Mouse (Mus musculus) lung, adult 18-20 months (tissue): ENCODE measurements at regions not wholly inside any gene's neighbourhood (a gene's known extent, or its start where the extent isn't known, plus 50 kb on each side); places are given as distances from the start of the nearest gene placed in this dataset.

Experiments used
- DNase-seq, 2 experiments: peaks; one replicate each; pipeline ENCODE4 v3.0.0; 2022; ENCODE audit warnings: mixed read lengths in 2 of 2

- no peak for DNase-seq
These were observed 132.2 kb upstream of the Map3k1 start for GRCm38 (mm10) chr13:111940796-111941513.

GRCm38 (mm10) chr13:111941946-111942345, 133.2 kb upstream of the Map3k1 start:
- no peak for DNase-seq

- no peak for DNase-seq
These were observed 134.7 kb upstream of the Map3k1 start for GRCm38 (mm10) chr13:111943392-111944088.

- no peak for DNase-seq
These were observed 135.3 kb upstream of the Map3k1 start for GRCm38 (mm10) chr13:111944089-111944406.

DNA sequence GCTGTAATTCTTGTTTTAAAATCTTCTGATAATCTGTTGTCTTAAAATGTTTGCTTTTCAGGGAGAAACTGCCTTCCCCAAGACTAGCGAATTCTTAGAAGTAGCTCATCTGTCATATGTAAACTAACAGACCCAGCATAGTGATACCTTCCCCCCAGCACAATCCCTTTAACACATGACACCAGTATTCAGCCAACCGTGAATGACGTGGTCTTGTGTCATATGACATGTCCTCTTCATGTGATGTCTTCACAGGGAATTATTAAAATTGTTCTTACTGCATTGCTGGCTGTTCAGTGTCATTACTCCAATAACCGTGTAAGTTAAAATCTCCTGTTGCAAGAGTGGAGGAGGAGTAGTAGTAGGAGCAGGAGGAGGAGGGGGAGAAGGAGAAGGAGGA, 137.5 kb upstream of the Map3k1 start:
- no peak for DNase-seq

- DNase-seq = no peak
These were observed 138.0 kb upstream of the Map3k1 start for GRCm38 (mm10) chr13:111946811-111947210.

DNA sequence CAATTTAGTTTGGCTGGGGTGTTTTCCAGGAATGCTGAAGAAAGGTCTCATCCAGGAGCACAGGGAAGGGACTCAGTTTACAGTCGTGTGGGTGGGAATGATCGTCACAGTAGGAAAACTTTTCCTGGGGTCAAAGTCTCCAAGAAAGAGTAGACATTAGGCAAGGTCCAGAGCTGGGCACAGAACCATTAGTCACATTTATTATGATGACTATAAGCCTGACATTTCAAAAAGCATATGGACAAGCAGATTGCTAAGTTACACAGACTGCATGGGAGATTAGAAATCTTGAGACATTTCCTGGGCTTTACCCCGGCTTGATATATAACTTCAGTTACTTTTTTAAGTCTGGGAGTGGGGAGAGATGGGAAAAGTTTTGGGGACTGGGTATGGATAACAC, 139.6 kb upstream of the Map3k1 start:
- no peak for DNase-seq

- DNase-seq = no peak
These were observed 141.2 kb upstream of the Map3k1 start for GRCm38 (mm10) chr13:111950042-111950441.

DNA sequence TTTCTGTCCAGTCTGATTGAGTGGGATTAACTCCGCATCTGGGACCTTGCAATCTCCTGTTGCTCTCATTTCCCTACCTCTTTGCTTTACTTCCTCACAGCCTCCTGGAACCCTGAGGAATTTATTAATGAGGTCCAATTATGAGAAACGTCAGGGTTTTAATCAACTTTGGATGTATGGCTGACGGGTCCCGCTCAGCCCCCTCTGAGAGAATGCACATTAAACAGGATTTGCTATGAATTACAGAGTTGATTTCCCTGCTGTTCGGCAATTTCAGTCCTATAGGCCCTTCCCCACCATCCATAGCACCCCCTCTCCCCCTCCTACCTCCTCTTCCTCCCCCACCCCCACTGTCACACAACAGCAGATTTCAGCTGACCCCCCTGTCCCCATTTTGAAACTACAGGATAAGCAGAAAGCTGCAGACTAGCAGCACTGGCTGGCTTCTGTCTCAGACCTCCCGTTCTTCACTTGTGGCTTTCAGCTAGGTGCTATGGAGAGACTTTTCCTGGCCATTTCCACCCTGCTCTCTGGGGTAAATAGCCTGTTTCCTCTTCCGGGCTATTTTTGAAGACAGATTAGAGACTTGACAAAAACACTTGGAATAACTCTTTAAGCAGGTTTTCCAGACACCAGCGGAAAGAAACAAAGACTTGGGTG, 145.2 kb upstream of the Map3k1 start:
- DNase-seq = no peak

DNA sequence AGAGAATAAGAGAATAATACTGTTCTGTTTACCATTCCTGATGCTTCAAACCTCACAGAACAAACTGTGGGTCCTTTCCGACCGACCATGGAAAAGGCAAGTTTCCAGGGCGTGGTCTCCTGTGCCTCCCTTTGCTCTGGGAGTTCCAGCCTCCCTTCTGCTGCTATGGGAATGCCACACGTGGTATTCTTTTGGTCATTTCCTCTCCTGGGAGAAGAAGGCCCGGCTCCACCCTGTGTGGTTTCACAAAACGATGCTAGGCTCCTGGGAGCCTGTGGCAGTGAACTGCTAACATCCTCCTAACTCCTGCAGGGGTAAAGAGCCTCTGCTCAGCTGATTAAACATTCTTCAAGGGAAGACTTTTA, 145.7 kb upstream of the Map3k1 start:
- peak; percentile 28 to 37 for DNase-seq

DNA sequence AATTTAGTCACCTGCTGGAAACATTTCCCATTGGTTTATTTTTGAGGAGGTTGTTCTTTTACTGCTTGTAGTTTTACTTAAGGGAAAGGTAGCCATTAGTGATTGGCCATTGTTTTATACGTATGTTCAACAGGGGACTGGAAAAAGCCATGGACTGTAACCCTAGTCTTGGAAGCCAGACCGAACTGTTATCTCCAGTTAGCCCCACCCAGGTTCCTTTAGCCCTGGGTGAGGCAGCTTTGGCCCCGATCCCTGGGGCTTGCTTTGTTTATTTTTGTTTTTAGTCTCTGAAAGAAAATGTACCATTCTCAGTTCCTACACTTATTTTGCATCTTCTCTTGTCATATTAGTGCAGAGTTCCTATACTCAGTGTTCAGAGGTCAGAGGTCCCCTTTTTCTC, 148.3 kb upstream of the Map3k1 start:
- peak in 1 of 2 experiments; percentile 21 for DNase-seq

DNA sequence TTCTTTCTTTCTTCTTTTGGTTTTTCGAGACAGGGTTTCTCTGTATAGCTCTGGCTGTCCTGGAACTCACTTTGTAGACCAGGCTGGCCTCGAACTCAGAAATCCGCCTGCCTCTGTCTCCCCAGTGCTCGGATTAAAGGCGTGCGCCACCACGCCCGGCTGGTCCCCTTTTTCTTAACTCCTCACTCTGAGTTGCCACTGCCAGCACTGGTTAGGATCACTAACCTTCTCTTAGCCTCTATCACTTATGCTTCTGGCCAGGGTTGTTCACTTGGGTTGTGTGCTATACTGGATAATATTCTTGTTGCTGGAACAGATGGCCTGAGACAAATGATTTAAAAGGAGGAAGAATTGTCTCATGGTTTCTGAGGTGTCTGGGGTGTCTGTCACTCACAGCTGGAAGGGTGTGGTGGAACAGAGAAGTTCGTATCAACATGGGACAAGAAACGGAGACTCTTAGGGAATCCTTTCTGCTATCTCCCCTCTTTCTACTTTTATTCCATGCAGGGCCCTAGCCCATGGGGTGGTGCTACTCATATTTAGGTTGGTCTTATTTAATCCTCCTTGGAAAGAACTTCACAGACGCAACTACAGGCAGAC, 149.0 kb upstream of the Map3k1 start:
- DNase-seq = no peak

DNA sequence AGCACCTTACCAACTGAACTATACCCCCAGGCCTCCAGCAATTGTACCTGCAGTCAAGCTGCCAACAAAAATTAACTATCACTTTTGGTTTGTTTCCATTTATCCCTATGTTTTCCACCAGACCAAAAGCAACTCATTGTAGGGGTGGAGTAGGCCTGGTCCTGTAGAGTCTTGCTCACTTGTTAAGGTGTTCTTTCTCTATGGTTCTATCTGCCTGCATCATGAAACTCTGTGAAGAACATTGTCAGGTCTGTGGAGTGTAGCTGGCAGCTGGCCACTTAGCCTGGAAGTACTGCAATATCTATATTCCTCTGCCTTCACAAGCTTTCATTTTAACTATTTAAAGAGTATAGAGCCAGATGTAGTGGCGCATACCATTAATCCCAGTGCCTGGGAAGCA, 149.6 kb upstream of the Map3k1 start:
- DNase-seq = no peak

- DNase-seq = no peak
These were observed 151.2 kb upstream of the Map3k1 start for GRCm38 (mm10) chr13:111960036-111960435.

GRCm38 (mm10) chr13:111961423-111961822, 152.6 kb upstream of the Map3k1 start:
- no peak for DNase-seq

- DNase-seq = no peak
These were observed 153.4 kb upstream of the Map3k1 start for GRCm38 (mm10) chr13:111962155-111962554.

DNA sequence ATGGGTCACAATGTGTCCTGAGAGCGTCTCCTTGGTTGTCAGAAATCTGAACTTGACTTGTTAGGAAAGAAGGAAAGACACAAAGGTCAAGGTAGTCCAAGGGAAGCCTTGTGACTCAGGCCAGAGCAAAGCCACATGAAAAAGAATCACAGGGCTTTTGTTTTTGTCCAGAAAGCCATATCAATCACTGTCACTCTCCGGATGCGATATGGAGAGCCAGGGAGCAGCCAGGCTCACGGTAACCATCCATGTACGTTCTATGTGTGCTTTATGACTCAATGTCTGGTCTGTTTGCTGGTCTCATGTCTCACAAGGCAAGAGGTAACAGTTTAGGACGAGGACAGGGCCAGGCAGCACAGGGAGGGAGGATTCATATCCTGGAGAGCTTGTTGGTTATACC, 157.3 kb upstream of the Map3k1 start:
- DNase-seq = no peak

DNA sequence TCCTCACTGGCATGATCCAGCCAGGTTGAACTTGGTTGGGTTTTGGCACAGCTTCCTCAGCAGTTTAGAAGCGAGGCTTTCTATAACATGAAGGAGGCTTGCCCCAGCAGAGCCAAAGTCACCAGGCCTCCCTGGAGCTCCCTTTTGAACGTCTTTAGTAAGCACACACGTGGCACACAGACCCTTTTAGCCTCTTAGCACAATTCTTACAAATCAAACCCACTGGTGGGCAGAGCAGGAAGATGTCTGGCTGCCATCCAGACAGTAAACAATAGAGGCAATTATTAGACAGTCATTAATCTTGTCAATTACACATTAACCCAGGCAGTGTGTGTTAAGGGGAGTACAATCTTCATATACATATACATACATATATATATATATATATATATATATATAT, 157.8 kb upstream of the Map3k1 start:
- no peak for DNase-seq

DNA sequence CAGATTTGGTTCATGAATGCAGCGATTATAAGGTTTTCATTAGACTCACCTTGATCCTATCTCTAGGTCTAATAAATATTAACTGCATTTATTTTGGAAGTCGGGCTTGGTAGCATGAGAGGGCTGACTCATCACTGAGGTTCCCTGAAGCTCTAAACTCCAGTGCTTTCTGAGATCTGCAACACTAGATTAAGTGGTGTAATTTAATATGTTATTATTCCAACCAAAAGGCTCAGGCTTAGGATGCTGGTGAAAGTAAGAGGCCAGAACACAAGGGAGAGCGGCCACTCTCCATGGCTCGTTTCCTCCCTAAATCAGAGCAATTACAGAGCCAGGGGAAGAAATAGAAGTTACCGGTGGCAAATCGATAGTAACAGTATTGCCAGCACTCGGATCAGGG, 159.4 kb upstream of the Map3k1 start:
- DNase-seq = no peak

- no peak for DNase-seq
These were observed 165.5 kb upstream of the Map3k1 start for GRCm38 (mm10) chr13:111974282-111974681.

GRCm38 (mm10) chr13:111975549-111975948, 166.8 kb upstream of the Map3k1 start:
- DNase-seq = no peak

GRCm38 (mm10) chr13:111977769-111978674, 169.2 kb upstream of the Map3k1 start:
- no peak for DNase-seq

GRCm38 (mm10) chr13:111978675-111979020, 169.9 kb upstream of the Map3k1 start:
- DNase-seq = no peak
